Mouse (Mus musculus): Measurements from ENCODE around the gene Mrpl1. TPM values are rescaled to one million over a fixed set of nuclear protein-coding genes. Genes with fewer than 3 reads are reported as not detected.

The Mrpl1 gene
- polyA plus RNA-seq, 1 experiment from 2014 or later: 22.0 TPM

DNA sequence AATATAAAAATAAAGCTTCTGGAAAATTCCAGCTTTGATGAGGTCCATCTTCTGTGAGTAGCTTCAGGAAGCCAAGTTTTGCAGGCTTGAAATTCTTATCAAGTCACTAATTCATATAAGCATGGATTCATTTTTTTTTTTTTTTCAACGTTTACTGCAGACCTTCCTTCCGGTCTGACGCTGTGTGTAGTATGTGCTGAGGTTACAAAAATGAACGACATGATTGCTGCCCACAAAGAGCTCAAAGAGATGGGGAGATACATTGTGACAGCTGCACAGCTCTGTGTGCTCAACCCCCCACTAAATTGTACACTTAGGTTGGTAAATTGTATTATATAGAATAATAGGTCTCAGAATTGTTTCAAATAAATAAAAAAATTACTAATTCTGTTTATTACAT is 750 bp upstream of the Mrpl1 start:
- peaks cover 22% of the 10 kb centered on the region for H3K4me1 ChIP-seq (replicated peaks)
- no peak overlapping the region for H3K9ac ChIP-seq
- no peak overlapping the region for H3K4me3 ChIP-seq
- no peaks in the 10 kb centered on the region for H3K36me3 ChIP-seq
- peak overlapping the region; percentile 82; the same call in 1 of the 2 replicates for H3K4me2 ChIP-seq
- H3K27me3 ChIP-seq: no peaks in the 10 kb centered on the region
- no peak for ATAC-seq (replicated peaks; ENCODE audit: insufficient number of reproducible peaks, insufficient read depth, low FRiP score, low read depth)
- peak overlapping the region; percentile 83 for H3K27ac ChIP-seq
- 52% methylated on average over 4 of the region's 4 CpGs for WGBS
- H3K9me3 ChIP-seq (replicated peaks): no peaks in the 10 kb centered on the region

DNA sequence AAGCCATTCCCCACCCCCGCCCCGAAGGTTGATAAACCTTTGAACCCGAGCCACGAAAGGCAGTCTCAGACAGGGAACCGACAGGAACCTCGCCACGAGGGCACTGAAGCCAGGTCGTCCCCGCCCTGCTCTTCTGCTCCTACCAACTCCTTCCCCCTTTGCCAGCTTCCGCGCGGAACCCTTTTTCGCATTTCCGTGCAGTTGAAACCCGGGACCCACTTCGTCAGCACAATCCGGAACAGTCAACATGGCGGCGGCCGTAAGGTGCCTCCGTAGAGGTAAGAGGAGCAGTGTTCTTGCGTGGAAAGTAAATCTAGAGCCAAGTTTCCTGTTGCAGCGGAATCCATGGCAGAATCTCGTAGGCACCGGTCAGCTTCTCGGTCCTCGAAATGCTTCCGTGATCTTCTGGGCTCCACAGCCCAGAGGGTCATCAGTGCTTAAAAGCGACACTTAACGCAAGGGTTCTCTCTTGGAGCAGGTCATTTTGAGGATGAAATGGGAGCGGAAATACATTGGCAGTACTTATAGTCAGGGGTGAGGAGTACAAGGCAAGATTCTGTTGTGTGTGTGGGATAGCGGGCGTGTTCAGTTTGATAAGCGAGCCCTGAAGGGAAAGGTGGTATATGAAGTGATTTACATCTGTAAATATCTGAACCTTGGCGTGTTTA is 757 bp downstream of the Mrpl1 start:
- H3K36me3 ChIP-seq: peaks cover 7% of the 10 kb centered on the region; the same call in 1 of the 2 replicates

DNA sequence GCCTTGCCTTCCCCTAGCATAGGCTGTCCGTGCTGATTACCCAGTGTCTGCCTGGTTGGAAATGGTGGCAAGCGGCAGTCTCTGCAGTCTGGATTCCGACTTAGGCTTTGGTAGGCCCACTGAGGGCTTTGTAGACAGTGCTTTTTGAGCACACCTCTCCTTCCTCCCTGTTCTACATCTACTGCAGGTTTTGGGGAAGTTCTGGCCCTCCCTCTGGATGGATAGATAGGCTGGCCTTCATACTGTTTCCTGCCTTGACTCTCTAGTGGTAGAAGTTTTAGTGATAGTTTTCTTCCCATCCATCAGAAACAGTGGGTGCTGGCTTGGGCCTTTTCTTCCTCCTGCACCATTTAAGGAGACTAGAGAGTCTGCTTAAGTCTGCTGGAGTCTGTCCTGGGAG is 9.4 kb downstream of the Mrpl1 start:
- Histone ChIP-seq H3K9ac (no peak overlapping the region), H3K4me2 (no peak overlapping the region), H3K27ac (no peak overlapping the region), H3K36me3 (peaks cover 10% of the 10 kb centered on the region; the same call in 1 of the 2 replicates), H3K4me3 (no peak overlapping the region), H3K9me3 (replicated peaks) (no peaks in the 10 kb centered on the region), H3K27me3 (no peaks in the 10 kb centered on the region), H3K4me1 (replicated peaks) (peaks cover 14% of the 10 kb centered on the region)
- no peak for ATAC-seq (replicated peaks; ENCODE audit: insufficient number of reproducible peaks, insufficient read depth, low FRiP score, low read depth)
- WGBS: 79% methylated on average over 3 of the region's 3 CpGs

More for the DNA sequence above, 757 bp downstream of the Mrpl1 start:
- peak overlapping the region; percentile 83 for H3K27ac ChIP-seq
- H3K4me3 ChIP-seq: peak overlapping the region; percentile 60
- no peaks in the 10 kb centered on the region for H3K9me3 ChIP-seq (replicated peaks)
- H3K4me1 ChIP-seq (replicated peaks): peaks cover 22% of the 10 kb centered on the region
- ATAC-seq (replicated peaks; ENCODE audit: insufficient number of reproducible peaks, insufficient read depth, low FRiP score, low read depth): peak; percentile 95
- peak overlapping the region; percentile 63 for H3K9ac ChIP-seq
- no peaks in the 10 kb centered on the region for H3K27me3 ChIP-seq
- WGBS: under 1% methylated on average over 35 of the region's 35 CpGs
- H3K4me2 ChIP-seq: peak overlapping the region; percentile 82

GRCm38 (mm10) chr5:96219512-96219911 is 10.2 kb downstream of the Mrpl1 start:
- H3K36me3 ChIP-seq: peaks cover 7% of the 10 kb centered on the region; the same call in 1 of the 2 replicates
- peaks cover 14% of the 10 kb centered on the region for H3K4me1 ChIP-seq (replicated peaks)
- no peak overlapping the region for H3K4me2 ChIP-seq
- no peaks in the 10 kb centered on the region for H3K27me3 ChIP-seq
- ATAC-seq (replicated peaks; ENCODE audit: insufficient number of reproducible peaks, insufficient read depth, low FRiP score, low read depth): no peak
- 85% methylated on average over 4 of the region's 4 CpGs for WGBS
- no peak overlapping the region for H3K4me3 ChIP-seq
- no peak overlapping the region for H3K27ac ChIP-seq
- no peaks in the 10 kb centered on the region for H3K9me3 ChIP-seq (replicated peaks)
- H3K9ac ChIP-seq: no peak overlapping the region

DNA sequence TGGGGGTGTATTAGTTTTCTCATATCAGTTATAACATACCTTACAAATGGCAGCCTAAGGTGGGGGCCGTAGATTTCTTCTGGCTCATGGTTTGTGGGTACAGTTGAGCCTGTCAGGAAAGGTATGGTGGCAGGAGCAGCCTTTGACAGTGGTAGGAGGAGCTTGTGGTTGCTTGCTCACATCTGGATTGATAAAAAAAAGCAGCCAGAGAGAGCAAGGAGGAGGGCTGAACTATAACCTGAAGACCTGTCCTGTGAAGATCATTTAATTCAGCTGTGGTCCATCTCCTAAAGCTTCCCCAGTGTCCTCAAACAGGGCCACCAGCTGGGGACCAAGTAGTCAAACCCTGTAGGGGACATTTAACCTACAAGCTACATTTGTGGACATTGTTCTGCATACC is 12.0 kb downstream of the Mrpl1 start:
- Histone ChIP-seq H3K27me3 (no peaks in the 10 kb centered on the region), H3K4me3 (no peak overlapping the region), H3K27ac (no peak overlapping the region), H3K9me3 (replicated peaks) (no peaks in the 10 kb centered on the region), H3K36me3 (0 out of 2 replicates have a peak, but pooled peaks cover 7% of the 10 kb centered on the region), H3K4me1 (replicated peaks) (peaks cover 14% of the 10 kb centered on the region), H3K9ac (no peak overlapping the region), H3K4me2 (no peak overlapping the region)
- WGBS: 89% methylated on average over 1 of the region's 1 CpGs
- ATAC-seq (replicated peaks; ENCODE audit: insufficient number of reproducible peaks, insufficient read depth, low FRiP score, low read depth): no peak

DNA sequence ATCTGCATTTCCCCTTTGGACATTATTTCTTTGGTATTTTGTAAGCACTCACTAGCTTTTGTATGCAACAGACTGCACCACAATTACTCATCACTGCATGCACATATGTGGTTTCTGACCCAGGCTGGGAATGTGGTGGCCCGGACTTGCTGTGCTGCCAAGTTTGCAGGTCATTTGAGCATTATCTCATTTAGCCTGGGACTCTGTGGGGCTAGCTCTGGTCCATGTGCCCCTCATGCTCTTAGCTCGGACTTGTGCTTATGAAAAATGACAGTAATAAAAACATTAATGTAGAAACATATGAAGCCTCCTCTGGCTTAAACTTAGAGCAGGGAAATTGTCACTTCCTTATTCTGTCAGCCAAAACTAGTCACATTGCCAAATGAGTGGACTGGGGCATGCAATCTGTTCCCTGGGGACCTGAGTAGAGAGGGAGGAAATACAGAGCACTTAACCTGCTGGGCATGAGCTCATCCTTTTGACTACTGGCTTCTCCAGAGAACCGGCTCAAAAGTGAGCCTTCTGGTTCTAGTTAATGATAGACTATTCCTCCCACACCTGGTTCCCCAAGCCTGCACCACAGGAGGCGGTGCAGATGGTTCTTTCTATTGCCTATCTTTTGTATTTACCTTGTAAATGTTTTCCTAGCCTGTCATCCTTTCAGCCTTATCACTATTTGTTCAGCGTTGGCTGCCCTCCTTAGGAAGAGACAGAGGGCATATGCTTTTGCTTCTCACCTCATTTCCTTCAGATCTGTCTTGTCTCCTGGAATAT is 12.7 kb downstream of the Mrpl1 start:
- H3K4me3 ChIP-seq: no peak overlapping the region
- ATAC-seq (replicated peaks; ENCODE audit: insufficient number of reproducible peaks, insufficient read depth, low FRiP score, low read depth): no peak
- H3K9me3 ChIP-seq (replicated peaks): no peaks in the 10 kb centered on the region
- H3K4me1 ChIP-seq (replicated peaks): peaks cover 14% of the 10 kb centered on the region
- no peaks in the 10 kb centered on the region for H3K27me3 ChIP-seq
- 39% methylated on average over 5 of the region's 5 CpGs for WGBS
- H3K36me3 ChIP-seq: 0 out of 2 replicates have a peak, but pooled peaks cover 7% of the 10 kb centered on the region
- no peak overlapping the region for H3K9ac ChIP-seq
- H3K4me2 ChIP-seq: no peak overlapping the region
- H3K27ac ChIP-seq: no peak overlapping the region

DNA sequence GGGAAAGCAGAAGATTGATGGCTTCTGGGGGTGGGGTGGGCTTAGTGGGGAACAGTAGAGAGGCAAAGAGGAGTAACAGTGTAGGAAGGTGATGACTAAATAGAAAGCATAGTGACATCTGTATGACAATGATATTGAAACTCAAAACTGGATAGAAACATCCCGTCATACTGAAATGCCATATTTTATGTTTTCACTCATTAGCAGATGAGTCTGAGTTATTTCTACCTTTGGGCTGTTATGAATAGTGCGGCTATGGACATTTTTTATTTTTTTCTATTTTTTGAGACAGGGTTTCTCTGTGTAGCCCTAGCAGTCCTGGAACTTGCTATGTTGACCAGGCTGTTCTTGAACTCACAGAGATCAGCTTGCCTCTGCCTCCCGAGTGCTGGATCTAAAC is 13.7 kb downstream of the Mrpl1 start:
- H3K36me3 ChIP-seq: peaks cover 10% of the 10 kb centered on the region
- H3K9ac ChIP-seq: no peak overlapping the region
- ATAC-seq (replicated peaks; ENCODE audit: insufficient number of reproducible peaks, insufficient read depth, low FRiP score, low read depth): no peak
- no peaks in the 10 kb centered on the region for H3K9me3 ChIP-seq (replicated peaks)
- H3K27me3 ChIP-seq: no peaks in the 10 kb centered on the region
- H3K4me3 ChIP-seq: no peak overlapping the region
- WGBS: 93% methylated on average over 3 of the region's 3 CpGs
- no peak overlapping the region for H3K4me2 ChIP-seq
- H3K4me1 ChIP-seq (replicated peaks): peaks cover 14% of the 10 kb centered on the region
- no peak overlapping the region for H3K27ac ChIP-seq

- H3K4me1 ChIP-seq (replicated peaks): peaks cover 9% of the 10 kb centered on the region
- no peak overlapping the region for H3K4me3 ChIP-seq
- H3K9ac ChIP-seq: no peak overlapping the region
- H3K9me3 ChIP-seq (replicated peaks): no peaks in the 10 kb centered on the region
- ATAC-seq (replicated peaks; ENCODE audit: insufficient number of reproducible peaks, insufficient read depth, low FRiP score, low read depth): no peak
- H3K4me2 ChIP-seq: no peak overlapping the region
- no peaks in the 10 kb centered on the region for H3K27me3 ChIP-seq
- H3K36me3 ChIP-seq: peaks cover 22% of the 10 kb centered on the region
- no peak overlapping the region for H3K27ac ChIP-seq
- whole genome bisulfite sequencing: 92% methylated on average over 8 of the region's 8 CpGs
Measured at GRCm38 (mm10) chr5:96226490-96226889, 17.2 kb downstream of the Mrpl1 start.

- WGBS: 95% methylated on average over 2 of the region's 2 CpGs
- H3K9ac ChIP-seq: no peak overlapping the region
- H3K27ac ChIP-seq: no peak overlapping the region
- peaks cover 22% of the 10 kb centered on the region for H3K36me3 ChIP-seq
- no peaks in the 10 kb centered on the region for H3K9me3 ChIP-seq (replicated peaks)
- ATAC-seq (replicated peaks; ENCODE audit: insufficient number of reproducible peaks, insufficient read depth, low FRiP score, low read depth): no peak
- no peak overlapping the region for H3K4me3 ChIP-seq
- no peaks in the 10 kb centered on the region for H3K27me3 ChIP-seq
- no peaks in the 10 kb centered on the region for H3K4me1 ChIP-seq (replicated peaks)
- H3K4me2 ChIP-seq: no peak overlapping the region
Measured at GRCm38 (mm10) chr5:96228967-96229366, 19.7 kb downstream of the Mrpl1 start.

GRCm38 (mm10) chr5:96238797-96239196 is 29.5 kb downstream of the Mrpl1 start:
- H3K9ac ChIP-seq: no peak overlapping the region
- no peak overlapping the region for H3K4me3 ChIP-seq
- no peaks in the 10 kb centered on the region for H3K9me3 ChIP-seq (replicated peaks)
- no peak overlapping the region for H3K27ac ChIP-seq
- 88% methylated on average over 5 of the region's 5 CpGs for WGBS
- ATAC-seq (replicated peaks; ENCODE audit: insufficient number of reproducible peaks, insufficient read depth, low FRiP score, low read depth): no peak
- no peaks in the 10 kb centered on the region for H3K4me1 ChIP-seq (replicated peaks)
- no peak overlapping the region for H3K4me2 ChIP-seq
- H3K27me3 ChIP-seq: no peaks in the 10 kb centered on the region
- peaks cover 24% of the 10 kb centered on the region for H3K36me3 ChIP-seq

DNA sequence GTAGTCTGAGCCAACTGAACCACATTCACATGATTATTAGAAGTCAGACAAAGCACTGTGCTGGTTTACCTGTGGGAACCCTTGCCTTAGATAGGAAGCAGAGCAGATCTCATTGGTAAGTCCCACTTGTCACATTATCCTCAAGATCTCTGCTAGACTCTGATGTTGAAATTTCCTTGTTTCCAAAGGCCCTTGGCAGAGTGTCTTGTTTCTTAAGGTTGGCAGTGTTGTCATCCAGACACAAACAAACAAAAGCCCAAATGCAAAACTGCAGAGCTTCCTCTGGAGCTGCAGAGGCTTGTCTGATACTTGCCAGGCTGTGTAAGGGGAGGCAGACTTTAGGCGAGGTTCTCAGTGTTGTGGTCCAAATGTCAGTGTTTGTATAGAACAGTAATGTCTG is 31.6 kb downstream of the Mrpl1 start:
- Histone ChIP-seq H3K4me2 (no peak overlapping the region), H3K27ac (no peak overlapping the region), H3K36me3 (peaks cover 18% of the 10 kb centered on the region), H3K9ac (no peak overlapping the region), H3K4me1 (replicated peaks) (no peaks in the 10 kb centered on the region), H3K9me3 (replicated peaks) (no peaks in the 10 kb centered on the region), H3K27me3 (no peaks in the 10 kb centered on the region), H3K4me3 (no peak overlapping the region)
- ATAC-seq (replicated peaks; ENCODE audit: insufficient number of reproducible peaks, insufficient read depth, low FRiP score, low read depth): no peak
- 80% methylated on average over 1 of the region's 1 CpGs for WGBS
